In genomic region chr10:5824779-5825178, GRCm38 (mm10) we compare ENCODE assay signal across 8 mouse cellular contexts. TPM values are rescaled to one million over a fixed set of nuclear protein-coding genes. Genes with fewer than 3 reads are reported as not detected.
A peak's percentile ranks its signal among the peaks of the same experiment; 100 is the strongest.
DNase-seq lines count a peak whose midpoint lies in the region; ATAC-seq and TF ChIP-seq lines count a peak whose summit lies in the region.

No protein-coding gene starts in this region.

- ATAC-seq in neural tube, embryonic 13.5 days (ENCODE audit: low read depth): 0 out of 2 replicates have a peak, but pooled peaks have one; percentile 12

- no peak for TF ChIP-seq POLR2A in MEL (IDR thresholded peaks at IDR 0.05; ENCODE audit: control insufficient read depth in 1 of 2, insufficient read depth in 1 of 2, low read depth in 1 of 2, low read length in 2 of 2, poor library complexity in 1 of 2)

- H3K4me3 ChIP-seq in MEL (ENCODE audit: control insufficient read depth in 1 of 2, insufficient read depth in 1 of 2, low read depth in 2 of 2, low read length in 2 of 2): peak overlapping the region; percentile 58 to 62
- H3K4me3 ChIP-seq in neural tube, embryonic 13.5 days: peak overlapping the region; percentile 94

- H3K9me3 ChIP-seq in MEL (replicated peaks; ENCODE audit: insufficient read depth, low read length): no peaks in the 10 kb centered on the region
- no peaks in the 10 kb centered on the region for H3K9me3 ChIP-seq in neural tube, embryonic 13.5 days

- TF ChIP-seq CTCF in MEL (IDR thresholded peaks at IDR 0.05 in 2 of 3, conservative IDR thresholded peaks at IDR 0.05 in 1 of 3; ENCODE audit: control insufficient read depth in 1 of 3, insufficient read depth in 1 of 3, low read depth in 2 of 3, low read length in 3 of 3, poor library complexity in 1 of 3, severe bottlenecking in 1 of 3): peak; percentile 3 to 67 (median 57); a peak in 4 of 6 replicates

- 1% methylated on average over 3 of the region's 3 CpGs for WGBS in neural tube, embryonic 13.5 days

- peak overlapping the region; percentile 37 for H3K9ac ChIP-seq in MEL (ENCODE audit: control insufficient read depth, low read depth, low read length, poor library complexity, severe bottlenecking)
- peak overlapping the region; percentile 35; the same call in 1 of the 2 replicates for H3K9ac ChIP-seq in neural tube, embryonic 13.5 days

- H3K27ac ChIP-seq in MEL (ENCODE audit: control insufficient read depth, low read depth, low read length): peak overlapping the region; percentile 26
- H3K27ac ChIP-seq in neural tube, embryonic 13.5 days (replicated peaks): peak overlapping the region; percentile 46

- TF ChIP-seq EP300 in MEL (IDR thresholded peaks at IDR 0.05; ENCODE audit: low read depth in 1 of 2, low read length in 2 of 2): no peak

- H3K27me3 ChIP-seq in MEL (ENCODE audit: control insufficient read depth in 1 of 2, insufficient read depth in 2 of 2, low read length in 2 of 2): no peaks in the 10 kb centered on the region
- H3K27me3 ChIP-seq in neural tube, embryonic 13.5 days: no peaks in the 10 kb centered on the region

- peak; percentile 86 for DNase-seq in CD4-positive helper T cell, adult 2 months (ENCODE audit: low read depth, low spot score)
- peak; percentile 86 for DNase-seq in MEL (ENCODE audit: low read depth, low spot score)
- peak; percentile 27 to 55 for DNase-seq in cerebellum, postnatal 25 days
- DNase-seq in heart, adult 18-20 months: peak; percentile 57 to 69
- peak; percentile 63 to 78 for DNase-seq in kidney, adult 8-10 months
- DNase-seq in lung, adult 18-20 months: peak; percentile 26 to 65
- DNase-seq in gastrocnemius, postnatal 25 days: no peak

- peaks cover 12% of the 10 kb centered on the region in 2 experiments; a peak in 3 of 4 replicates for H3K4me1 ChIP-seq in MEL (ENCODE audit: control insufficient read depth in 1 of 2, insufficient read depth in 2 of 2, low read length in 2 of 2)
- peaks cover 27% of the 10 kb centered on the region for H3K4me1 ChIP-seq in neural tube, embryonic 13.5 days (replicated peaks)

- peak; percentile 41 for TF ChIP-seq RAD21 in MEL (IDR thresholded peaks at IDR 0.05; ENCODE audit: low read depth, low read length)

- peaks cover 14% of the 10 kb centered on the region for H3K79me2 ChIP-seq in MEL (ENCODE audit: control insufficient read depth, insufficient read depth, low read length, poor library complexity)

- peaks cover 2 to 11% of the 10 kb centered on the region in 2 experiments for H3K36me3 ChIP-seq in MEL (ENCODE audit: control insufficient read depth in 1 of 2, insufficient read depth in 2 of 2, low read length in 2 of 2)
- H3K36me3 ChIP-seq in neural tube, embryonic 13.5 days: peaks cover 6% of the 10 kb centered on the region

- H3K4me2 ChIP-seq in neural tube, embryonic 13.5 days: peak overlapping the region; percentile 65

TF ChIP-seq in MEL, 35 proteins besides CTCF, POLR2A, EP300 and RAD21:
- TF ChIP-seq POLR2AphosphoS2 (IDR thresholded peaks at IDR 0.05; ENCODE audit: low read length): no peak
- 0 out of 2 replicates have a peak, but pooled peaks have one; percentile 30 for TF ChIP-seq ZC3H11A (IDR thresholded peaks at IDR 0.05; ENCODE audit: low read depth, low read length)
- peak; percentile 78 for TF ChIP-seq ZNF384 (IDR thresholded peaks at IDR 0.05; ENCODE audit: low read depth, low read length)
- no peak for TF ChIP-seq RCOR1 (IDR thresholded peaks at IDR 0.05; ENCODE audit: low read depth, low read length)
- TF ChIP-seq SIN3A (IDR thresholded peaks at IDR 0.05; ENCODE audit: low read length): peak; percentile 41; the same call in 1 of the 2 replicates
- no peak for TF ChIP-seq MAFK (IDR thresholded peaks at IDR 0.05; ENCODE audit: borderline replicate concordance, low read depth, low read length)
- peak; percentile 49 for TF ChIP-seq SMC3 (IDR thresholded peaks at IDR 0.05; ENCODE audit: low read depth, low read length)
- no peak for TF ChIP-seq TCF12 (IDR thresholded peaks at IDR 0.05; ENCODE audit: low read depth, low read length)

RNA-seq across cellular contexts. Expression of gene Mtrf1l, which starts 1.1 kb away (rescaled TPM):
- 4.0 and 4.6 TPM in 2 replicates for total RNA-seq in MEL (2012; rRNA removed)
- 1 to 10 TPM in 1 of 2 experiments, not detected in 1; 5.6 TPM for polyA plus RNA-seq in MEL (2012; ENCODE audit: insufficient read depth in 1 of 2, insufficient read length in 2 of 2, low read depth in 1 of 2, low replicate concordance in 2 of 2, missing spikeins in 1 of 2)
- 1 to 10 TPM; 9.2 to 9.7 TPM for total RNA-seq in heart, adult 18-20 months (2021)
- polyA plus RNA-seq in neural tube, embryonic 13.5 days (2015; fragmentation: Nextera tagmentation; extraction: Ambion mirVana): 11.9 and 15.3 TPM in 2 replicates
- 1 to 10 TPM; 5.6 to 7.3 TPM for total RNA-seq in gastrocnemius, postnatal 25 days (2021)

RNA-seq across cellular contexts. Expression of gene Fbxo5, which starts 19.4 kb away (rescaled TPM):
- total RNA-seq in MEL (2012; rRNA removed): 41.0 and 48.7 TPM in 2 replicates
- polyA plus RNA-seq in MEL (2012; ENCODE audit: insufficient read depth in 1 of 2, insufficient read length in 2 of 2, low read depth in 1 of 2, low replicate concordance in 2 of 2, missing spikeins in 1 of 2): 1,000 to 10,000 TPM in 1 of 2 experiments, 10 to 100 TPM in 1; 36.1 to 1,320 TPM
- total RNA-seq in heart, adult 18-20 months (2021): under 1 TPM; 0.67 to 0.79 TPM
- 12.5 and 16.2 TPM in 2 replicates for polyA plus RNA-seq in neural tube, embryonic 13.5 days (2015; fragmentation: Nextera tagmentation; extraction: Ambion mirVana)
- under 1 TPM; 0.59 to 0.64 TPM for total RNA-seq in gastrocnemius, postnatal 25 days (2021)

Comparison
In these comparisons a context has a peak if more than half of its experiments do, and no peak if none do; other contexts are left out.
1. RNA of gene Fbxo5, which starts 19.4 kb away (total RNA-seq): 41.0 to 48.7 TPM in MEL; 0.67 to 0.79 TPM in heart, adult 18-20 months and 0.59 to 0.64 TPM in gastrocnemius, postnatal 25 days; every median in the first group is over 10 times any median in the second.